Mouse (Mus musculus) Patski (cell line): ENCODE results near the gene Btg3. TPM values are rescaled to one million over a fixed set of nuclear protein-coding genes. Genes with fewer than 3 reads are reported as not detected.

ENCODE experiments used
- ATAC-seq: fragments of 100-300 bp; one replicate; pipeline ENCODE4 v1.8.0; 2021
- CTCF ChIA-PET: fragments of 350-600 bp; sonication (Branson Sonifier 250); formaldehyde crosslinking; loops from one replicate; lab custom pipeline; 2022; ENCODE audit warnings: inconsistent platforms; lab: Charles Lee
- POLR2A ChIA-PET: fragments of 350-600 bp; sonication (Branson Sonifier 250); formaldehyde crosslinking; loops from one replicate; lab custom pipeline; 2022; ENCODE audit warnings: antibody characterized with exemption, inconsistent platforms; lab: Charles Lee
- DNase-seq: peaks from one replicate; pipeline ENCODE4 v3.0.0-alpha.2; 2011; ENCODE audit warnings: low read depth, low spot score
- H3K27me3 ChIP-seq: fragments of 371-371 bp; one replicate; pipeline ENCODE4 v1.5.1; 2021
- CTCF ChIP-seq: fragments of 100-300 bp; IDR thresholded peaks from one replicate; pipeline ENCODE4 v1.5.1; 2021
- in situ Hi-C: fragments of 300-500 bp; cut with MboI; formaldehyde crosslinking; loops from 3 replicates; pipeline ENCODE4 v1.11.1; 2018; ENCODE audit warnings: low pct_unique_long_range_greater_than_20kb, mixed read lengths
- polyA plus RNA-seq: library from polyadenylated mRNA; unstranded; gene quantifications from one replicate; pipeline ENCODE4 v1.2.3, GENCODE M21; 2021

Gene Btg3
- 24.5 TPM for polyA plus RNA-seq

GRCm38 (mm10) chr16:78376745-78377570, at the start of gene Btg3:
TSS of gene Btg3 (minus strand) at chr16:78377192.
- no peak for TF ChIP-seq CTCF
- DNase-seq = peak; percentile 37
- ChIA-PET CTCF (no interaction called here), POLR2A (no interaction called here)
- in situ Hi-C loops = no loop called here
- ATAC-seq = peak; percentile 93
- H3K27me3 ChIP-seq = peaks cover 6% of the 10 kb centered on the region

DNA sequence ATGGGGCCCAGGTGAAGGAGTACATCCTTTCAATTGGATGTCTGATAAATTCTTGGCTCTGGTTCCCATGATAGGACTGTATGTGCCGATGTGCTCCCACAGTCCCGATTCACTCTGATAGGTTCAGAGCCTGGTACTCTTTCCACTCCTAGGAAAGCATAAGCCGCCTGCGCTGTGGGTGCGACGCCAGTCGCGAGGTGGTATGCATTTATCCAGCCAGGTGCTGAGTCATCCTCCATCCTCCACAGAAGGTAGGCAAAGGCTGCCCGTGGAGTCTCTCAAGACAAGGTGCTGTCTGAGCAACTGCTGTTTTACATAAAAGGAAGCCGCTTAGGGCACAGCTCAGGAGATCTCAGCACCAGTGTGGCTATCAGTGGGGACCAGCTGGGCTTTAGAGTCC, 40.7 kb upstream of the Btg3 start:
- POLR2A ChIA-PET = no interaction called here
- peaks cover 14% of the 10 kb centered on the region for H3K27me3 ChIP-seq
- no peak for DNase-seq
- in situ Hi-C loops = no loop called here
- ATAC-seq = no peak
- CTCF ChIA-PET = no interaction called here
- TF ChIP-seq CTCF = no peak

- ATAC-seq = no peak
- peaks cover 14% of the 10 kb centered on the region for H3K27me3 ChIP-seq
- TF ChIP-seq CTCF = no peak
- no peak for DNase-seq
- in situ Hi-C loops = no loop called here
- CTCF ChIA-PET = no interaction called here
- POLR2A ChIA-PET = no interaction called here
Observed at GRCm38 (mm10) chr16:78416500-78416899, 39.5 kb upstream of the Btg3 start.

DNA sequence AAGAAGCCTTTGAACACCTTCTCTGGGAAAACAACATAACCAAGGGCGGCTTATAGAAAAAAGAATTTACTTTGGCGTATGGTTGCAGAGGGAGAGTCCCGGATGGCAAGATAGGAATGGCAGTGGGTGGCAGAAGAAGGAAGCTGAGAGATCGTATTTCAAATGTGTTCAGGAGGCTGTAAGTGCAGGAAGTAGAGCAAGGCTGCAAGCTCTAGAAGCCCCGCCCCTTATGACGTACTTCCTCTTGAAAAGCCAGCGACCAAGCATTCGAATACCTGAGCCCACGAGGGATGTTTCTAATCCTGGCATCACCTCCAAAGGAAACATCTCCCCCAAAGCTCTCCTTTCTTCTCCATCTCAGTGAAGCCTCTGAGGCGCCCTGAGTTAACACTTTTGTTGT, 33.0 kb upstream of the Btg3 start:
- TF ChIP-seq CTCF = no peak
- DNase-seq (no peak), ATAC-seq (no peak)
- no peaks in the 10 kb centered on the region for H3K27me3 ChIP-seq
- ChIA-PET POLR2A (no interaction called here), CTCF (no interaction called here)
- in situ Hi-C loops = no loop called here

DNA sequence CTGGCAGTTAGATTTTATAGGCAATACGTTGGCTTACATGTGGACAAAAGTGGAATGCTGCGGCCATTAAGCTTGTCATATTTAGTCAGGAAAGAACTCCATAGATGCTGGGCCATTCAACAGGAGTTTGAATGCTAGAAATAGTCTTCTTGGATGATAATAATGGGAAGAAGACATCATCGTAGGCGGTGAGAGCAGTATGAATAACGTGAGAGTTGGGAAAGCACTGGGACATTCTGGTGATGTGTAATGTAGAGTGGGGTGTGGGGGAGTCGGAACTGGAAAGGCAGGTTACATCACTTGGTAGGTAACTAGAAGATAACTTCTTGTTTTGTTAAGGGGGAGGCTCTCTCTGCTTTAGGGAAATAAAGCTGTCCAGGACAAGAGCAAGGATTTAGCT, 30.9 kb upstream of the Btg3 start:
- no peak for TF ChIP-seq CTCF
- ChIA-PET POLR2A (no interaction called here), CTCF (no interaction called here)
- ATAC-seq (no peak), DNase-seq (no peak)
- H3K27me3 ChIP-seq = peaks cover 2% of the 10 kb centered on the region
- in situ Hi-C loops = no loop called here

- POLR2A ChIA-PET = no interaction called here
- H3K27me3 ChIP-seq = peaks cover 2% of the 10 kb centered on the region
- no peak for ATAC-seq
- no peak for TF ChIP-seq CTCF
- in situ Hi-C loops = no loop called here
- DNase-seq = no peak
- CTCF ChIA-PET = no interaction called here
Observed at GRCm38 (mm10) chr16:78406657-78407056, 29.7 kb upstream of the Btg3 start.

- CTCF ChIA-PET = interaction anchor here (0.6 kb wide), 1 partner anchor 867 kb away, joined by 3 read pairs; no protein-coding TSS in a partner anchor
- in situ Hi-C loops = no loop called here
Observed at GRCm38 (mm10) chr16:78402316-78402715, 25.3 kb upstream of the Btg3 start.

DNA sequence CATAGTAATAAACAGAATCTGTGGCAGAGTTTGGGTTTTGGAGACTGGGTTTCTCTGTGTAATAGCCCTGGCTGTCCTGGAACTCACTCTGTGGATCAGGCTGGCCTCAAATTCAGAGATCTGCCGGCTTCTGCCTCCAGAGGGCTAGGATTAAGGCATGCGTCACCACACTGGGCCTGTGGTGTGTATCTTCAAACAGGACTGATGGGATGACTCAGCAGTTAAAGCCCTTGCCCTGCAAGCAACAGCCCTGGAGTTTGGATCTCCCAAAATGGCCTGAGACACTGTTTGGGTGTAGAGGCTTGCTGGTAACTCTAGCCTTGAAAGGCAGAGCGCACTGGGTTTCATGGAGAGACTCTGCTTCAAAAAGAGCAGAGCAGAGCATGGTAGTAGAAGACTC, 22.4 kb upstream of the Btg3 start:
- no peak for TF ChIP-seq CTCF
- DNase-seq = no peak
- H3K27me3 ChIP-seq = peaks cover 2% of the 10 kb centered on the region
- ATAC-seq = no peak
- ChIA-PET CTCF (no interaction called here), POLR2A (no interaction called here)
- in situ Hi-C loops = no loop called here

More at GRCm38 (mm10) chr16:78402316-78402715, 25.3 kb upstream of the Btg3 start:
- POLR2A ChIA-PET = no interaction called here
- DNase-seq = no peak
- ATAC-seq = no peak
- TF ChIP-seq CTCF = no peak
- peaks cover 2% of the 10 kb centered on the region for H3K27me3 ChIP-seq

DNA sequence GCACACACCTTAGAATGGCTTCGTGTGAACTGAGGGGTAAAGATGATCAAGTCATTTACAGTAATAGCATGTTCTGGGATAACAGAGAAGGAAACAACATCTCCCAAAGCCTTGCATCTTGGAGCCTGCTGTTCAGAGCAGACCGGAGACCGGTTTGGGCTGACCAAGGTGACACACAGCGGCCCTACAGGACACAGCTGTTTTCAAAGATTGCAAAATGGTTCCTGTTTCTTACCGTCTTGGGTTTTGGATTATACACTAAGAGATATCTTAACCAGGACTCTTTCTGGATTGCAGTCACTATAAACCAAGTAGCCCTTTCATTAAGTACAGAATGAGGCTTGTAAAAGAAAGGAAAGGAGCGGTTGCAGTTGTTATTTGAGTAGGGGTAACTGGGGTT, 21.7 kb upstream of the Btg3 start:
- ATAC-seq (no peak), DNase-seq (no peak)
- in situ Hi-C loops = no loop called here
- ChIA-PET POLR2A (no interaction called here), CTCF (no interaction called here)
- no peak for TF ChIP-seq CTCF
- no peaks in the 10 kb centered on the region for H3K27me3 ChIP-seq

GRCm38 (mm10) chr16:78391354-78391753, 14.4 kb upstream of the Btg3 start:
- ATAC-seq = no peak
- POLR2A ChIA-PET = no interaction called here
- no peak for TF ChIP-seq CTCF

GRCm38 (mm10) chr16:78389986-78390385, 13.0 kb upstream of the Btg3 start:
- CTCF ChIA-PET = no interaction called here
- in situ Hi-C loops = no loop called here
- TF ChIP-seq CTCF = no peak
- POLR2A ChIA-PET = no interaction called here
- DNase-seq (no peak), ATAC-seq (no peak)
- H3K27me3 ChIP-seq = no peaks in the 10 kb centered on the region

More at GRCm38 (mm10) chr16:78391354-78391753, 14.4 kb upstream of the Btg3 start:
- CTCF ChIA-PET = interaction anchor here (1.2 kb wide), 1 partner anchor 61 kb away, joined by 3 read pairs; no protein-coding TSS in a partner anchor
- in situ Hi-C loops = no loop called here
- H3K27me3 ChIP-seq = no peaks in the 10 kb centered on the region
- no peak for DNase-seq
